Mouse (Mus musculus) heart, embryonic 13.5 days (tissue): ENCODE results near the gene Vgll4. TPM values are rescaled to one million over a fixed set of nuclear protein-coding genes. Genes with fewer than 3 reads are reported as not detected.

Experiments used
- ATAC-seq: fragments of 200-750 bp; cut with Nextera tagmentation; 2 replicates; pipeline ENCODE4 v1.8.0; 2017; ENCODE audit warnings: moderate TSS enrichment; ENCODE audit not compliant: insufficient number of reproducible peaks, low FRiP score, low TSS enrichment; ENCODE audit errors: extremely low read depth
- H3K27ac ChIP-seq: fragments of 300-500 bp; sonication (generic); replicated peaks from 2 replicates; pipeline ENCODE4 v1.5.1; 2015; ENCODE audit warnings: moderate library complexity, mild to moderate bottlenecking, inconsistent platforms
- H3K27me3 ChIP-seq: fragments of 300-500 bp; sonication (generic); replicated peaks from 2 replicates; pipeline ENCODE4 v1.6.1; 2015; ENCODE audit warnings: mild to moderate bottlenecking, inconsistent platforms
- H3K36me3 ChIP-seq: fragments of 300-500 bp; sonication (generic); 2 replicates; pipeline ENCODE4 v1.6.1; 2015; ENCODE audit warnings: mild to moderate bottlenecking, inconsistent platforms
- H3K4me1 ChIP-seq: fragments of 300-500 bp; sonication (generic); 2 replicates; pipeline ENCODE4 v1.6.1; 2015; ENCODE audit warnings: inconsistent platforms
- H3K4me2 ChIP-seq: fragments of 300-500 bp; sonication (generic); 2 replicates; pipeline ENCODE4 v1.6.1; 2015; ENCODE audit warnings: inconsistent platforms, mild to moderate bottlenecking, moderate library complexity
- H3K4me3 ChIP-seq: fragments of 300-500 bp; sonication (generic); 2 replicates; pipeline ENCODE4 v1.5.1; 2015; ENCODE audit warnings: moderate library complexity, mild to moderate bottlenecking, inconsistent platforms
- H3K9ac ChIP-seq: fragments of 300-500 bp; sonication (generic); 2 replicates; pipeline ENCODE4 v1.6.1; 2015; ENCODE audit warnings: inconsistent platforms, mild to moderate bottlenecking, moderate library complexity
- H3K9me3 ChIP-seq: fragments of 300-500 bp; sonication (generic); 2 replicates; pipeline ENCODE4 v1.6.1; 2016; ENCODE audit warnings: inconsistent platforms
- WGBS: fragments of 180-500 bp; shearing (Covaris S2); methylation state at CpG from one replicate; pipeline ENCODE4 v1.1.7; 2015; ENCODE audit warnings: mixed read lengths; 5-methylcytosine and 5-hydroxymethylcytosine counted together
- polyA plus RNA-seq: library from polyadenylated mRNA; unstranded; fragments of >200 nt; fragmentation: Nextera tagmentation; extraction: Ambion mirVana; gene quantifications from 2 replicates; pipeline ENCODE4 v1.2.1, GENCODE M21; 2015

The Vgll4 gene
- polyA plus RNA-seq, 1 experiment from 2014 or later = 62.5 TPM

DNA sequence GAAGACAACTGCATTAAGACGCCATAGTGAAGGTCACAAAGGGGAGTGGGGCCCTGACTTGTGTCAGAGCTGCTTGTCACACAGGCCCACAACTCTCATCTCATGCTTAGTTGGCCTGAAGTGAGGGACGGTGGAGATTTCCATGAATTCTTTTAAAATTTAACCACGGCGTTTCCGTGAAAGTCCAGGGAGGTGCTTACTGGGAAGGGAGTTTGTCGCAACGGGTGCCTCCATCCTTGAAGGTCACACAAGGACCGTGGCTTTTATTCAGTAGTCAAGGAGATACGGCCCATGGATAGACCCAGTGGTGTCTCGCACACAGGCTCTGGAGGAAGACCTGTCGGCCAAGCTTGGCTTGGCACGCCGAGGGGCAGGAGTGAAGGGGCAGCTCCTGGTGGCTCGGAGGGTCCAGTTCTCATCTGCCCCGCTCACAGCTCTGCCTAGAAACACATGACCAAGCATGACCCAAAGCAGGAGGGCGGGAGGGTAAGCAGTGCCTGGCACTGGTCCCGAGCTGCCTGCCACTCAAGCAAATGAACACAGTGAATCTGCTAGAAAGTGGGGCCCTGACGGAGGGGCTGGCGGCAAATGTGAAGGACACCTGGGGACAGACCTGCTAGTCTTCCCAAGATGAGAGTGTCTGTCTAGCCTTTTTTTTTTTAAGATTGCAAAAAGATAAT, 90.8 kb downstream of the Vgll4 start:
- H3K4me3 ChIP-seq = no peak overlapping the region
- peaks cover 14% of the 10 kb centered on the region; the same call in 1 of the 2 replicates for H3K36me3 ChIP-seq
- no peaks in the 10 kb centered on the region for H3K27me3 ChIP-seq
- peaks cover 100% of the 10 kb centered on the region for H3K4me1 ChIP-seq
- H3K9ac ChIP-seq = peak overlapping the region; percentile 56
- H3K27ac ChIP-seq = peak overlapping the region; percentile 65
- H3K9me3 ChIP-seq = no peaks in the 10 kb centered on the region
- 0 out of 2 replicates have a peak overlapping the region, but pooled peaks have one; percentile 11 for H3K4me2 ChIP-seq
- WGBS = 64% methylated on average over 19 of the region's 19 CpGs
- no peak for ATAC-seq

DNA sequence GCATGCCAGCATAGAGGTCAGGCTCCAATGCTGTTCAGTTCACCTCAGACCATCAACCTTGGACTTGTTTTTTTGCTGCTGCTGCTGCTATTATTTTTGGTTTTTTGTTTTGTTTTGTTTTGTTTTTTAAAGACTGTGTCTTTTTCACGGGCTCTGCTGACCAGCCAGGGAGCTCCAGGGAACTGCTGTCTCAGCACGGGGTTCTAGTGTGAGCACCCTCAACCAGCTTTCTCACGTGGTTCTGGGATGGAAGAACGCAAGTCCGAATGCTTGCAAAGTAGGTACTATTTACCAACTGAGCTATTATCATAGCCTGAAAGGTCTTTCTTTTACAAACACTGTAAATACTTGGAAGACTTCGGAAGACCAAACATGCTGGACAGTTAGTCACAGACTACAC, 93.2 kb downstream of the Vgll4 start:
- Histone ChIP-seq H3K4me2 (no peak overlapping the region), H3K4me3 (no peak overlapping the region), H3K4me1 (peaks cover 93% of the 10 kb centered on the region), H3K27ac (peak overlapping the region; percentile 99), H3K9ac (peak overlapping the region; percentile 88), H3K9me3 (no peaks in the 10 kb centered on the region), H3K27me3 (no peaks in the 10 kb centered on the region), H3K36me3 (peaks cover 15% of the 10 kb centered on the region)
- ATAC-seq = no peak
- 68% methylated on average over 6 of the region's 6 CpGs for WGBS

DNA sequence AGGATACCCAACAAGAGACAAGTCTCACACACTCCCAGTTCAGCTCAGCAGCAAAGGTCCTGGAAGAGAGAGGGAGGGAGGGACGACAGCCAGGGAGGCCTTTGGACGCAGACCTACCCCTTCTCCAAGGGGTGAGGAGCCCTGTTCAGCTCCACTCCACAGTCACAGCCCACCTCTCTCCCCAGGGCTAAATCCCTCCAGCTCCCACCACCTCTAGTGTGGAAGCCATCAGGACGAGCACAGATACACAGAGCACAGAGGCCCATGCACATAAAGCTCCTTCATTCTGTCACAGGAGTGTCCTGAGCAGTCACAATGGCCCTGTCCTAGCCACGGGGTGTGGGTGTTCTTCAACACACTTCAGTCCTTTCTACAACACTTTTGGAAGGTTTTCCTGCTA, 93.8 kb downstream of the Vgll4 start:
- no peaks in the 10 kb centered on the region for H3K27me3 ChIP-seq
- H3K4me3 ChIP-seq = no peak overlapping the region
- 26% methylated on average over 4 of the region's 4 CpGs for WGBS
- 0 out of 2 replicates have a peak overlapping the region, but pooled peaks have one; percentile 97 for H3K4me2 ChIP-seq
- peak overlapping the region; percentile 88 for H3K9ac ChIP-seq
- H3K27ac ChIP-seq = peak overlapping the region; percentile 99
- no peak for ATAC-seq
- H3K4me1 ChIP-seq = peaks cover 91% of the 10 kb centered on the region
- peaks cover 20% of the 10 kb centered on the region for H3K36me3 ChIP-seq
- H3K9me3 ChIP-seq = no peaks in the 10 kb centered on the region

DNA sequence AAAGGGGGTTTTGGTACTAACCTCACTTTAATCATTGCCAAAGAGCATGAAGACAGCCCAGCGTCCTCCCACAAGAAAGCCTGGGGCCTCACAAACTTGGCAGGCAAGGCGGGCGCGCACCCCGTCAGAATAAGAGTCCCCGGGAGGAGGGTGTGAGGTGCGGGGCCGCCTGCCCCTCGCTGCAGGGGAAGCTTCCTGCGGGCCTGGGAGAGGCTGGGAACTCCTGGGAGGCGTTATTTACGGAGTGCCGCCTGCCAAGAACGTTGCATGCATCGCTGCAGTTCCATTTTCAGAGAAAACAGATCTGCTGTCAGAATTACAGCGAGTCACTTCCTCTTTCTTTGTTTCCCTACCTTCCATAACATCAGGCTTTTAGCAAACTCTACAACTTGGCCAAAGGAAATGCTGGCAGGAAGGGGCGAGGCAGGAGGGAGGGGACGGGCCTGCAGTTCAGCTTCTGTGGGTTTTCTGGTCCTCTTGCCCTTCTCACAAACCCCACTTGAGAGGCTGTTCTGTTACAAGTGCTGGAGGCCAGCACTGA, 94.7 kb downstream of the Vgll4 start:
- 1% methylated on average over 18 of the region's 18 CpGs for WGBS
- H3K4me2 ChIP-seq = peak overlapping the region; percentile 97
- peak overlapping the region; percentile 88 for H3K9ac ChIP-seq
- H3K36me3 ChIP-seq = peaks cover 27% of the 10 kb centered on the region
- no peaks in the 10 kb centered on the region for H3K27me3 ChIP-seq
- H3K27ac ChIP-seq = peak overlapping the region; percentile 99
- peaks cover 91% of the 10 kb centered on the region for H3K4me1 ChIP-seq
- H3K9me3 ChIP-seq = no peaks in the 10 kb centered on the region
- peak overlapping the region; percentile 62 for H3K4me3 ChIP-seq
- peak; percentile 69; the same call in 1 of the 2 replicates for ATAC-seq

DNA sequence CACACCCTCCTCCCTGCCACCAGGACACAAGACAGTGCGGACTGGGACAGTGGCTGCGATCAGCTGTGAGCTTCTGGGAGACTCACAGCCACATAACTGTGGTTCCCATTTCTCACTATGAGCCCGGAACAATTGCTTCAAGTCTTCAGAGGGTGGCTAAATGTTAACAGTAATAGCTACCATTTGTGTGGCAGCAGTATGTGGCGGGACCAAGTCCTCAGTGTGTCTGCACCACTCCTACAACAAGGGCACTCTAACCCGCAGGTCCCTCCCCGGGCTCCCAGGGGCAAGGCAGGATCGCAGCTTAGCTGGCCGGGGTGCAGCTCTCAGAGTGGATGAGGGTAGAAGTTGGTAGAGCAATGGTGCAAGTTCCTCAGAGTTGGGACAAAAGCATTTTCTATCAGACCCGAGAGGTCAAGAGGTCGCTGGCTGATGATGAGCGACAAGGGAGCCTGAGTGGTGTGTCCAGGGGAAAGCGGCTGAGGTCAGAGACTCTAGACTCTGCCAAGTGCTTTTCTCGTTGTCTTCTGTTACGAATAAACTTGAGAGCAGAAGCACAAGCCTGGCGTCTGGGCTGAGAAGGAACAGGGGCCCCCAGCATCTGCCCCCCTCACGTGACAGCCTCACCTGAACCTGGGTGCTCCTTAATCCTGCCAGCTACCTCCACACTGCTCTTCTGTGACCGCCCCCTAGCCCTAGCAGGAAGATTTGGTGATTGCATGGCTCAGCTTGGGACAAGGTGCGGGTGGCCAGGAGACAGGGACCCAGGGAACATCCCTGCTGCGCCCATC, 95.5 kb downstream of the Vgll4 start:
- Histone ChIP-seq H3K4me3 (peak overlapping the region; percentile 62), H3K9me3 (no peaks in the 10 kb centered on the region), H3K27ac (peak overlapping the region; percentile 99), H3K4me1 (peaks cover 91% of the 10 kb centered on the region), H3K4me2 (peak overlapping the region; percentile 97), H3K36me3 (peaks cover 24% of the 10 kb centered on the region), H3K27me3 (no peaks in the 10 kb centered on the region), H3K9ac (peak overlapping the region; percentile 88)
- ATAC-seq = peak; percentile 28; the same call in 1 of the 2 replicates
- 14% methylated on average over 19 of the region's 19 CpGs for WGBS

DNA sequence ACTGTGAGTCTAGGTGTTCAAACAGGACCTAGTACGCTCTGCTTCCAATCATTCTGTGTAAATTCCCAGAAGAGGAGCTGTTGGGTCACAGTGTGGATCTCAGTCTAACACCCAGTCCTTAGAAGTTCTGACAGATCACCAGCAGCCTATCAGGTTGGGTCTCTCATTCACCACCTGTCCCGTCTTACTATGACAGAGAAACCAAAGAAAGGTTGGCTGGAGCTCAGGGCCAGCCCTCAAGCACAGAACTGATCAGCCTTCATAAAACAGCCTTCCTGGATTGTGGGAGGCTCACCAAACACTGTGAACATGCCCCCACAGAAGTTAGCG, 96.0 kb downstream of the Vgll4 start:
- peak overlapping the region; percentile 97 for H3K4me2 ChIP-seq
- H3K27me3 ChIP-seq = no peaks in the 10 kb centered on the region
- 69% methylated on average over 3 of the region's 3 CpGs for WGBS
- no peak for ATAC-seq
- H3K4me3 ChIP-seq = peak overlapping the region; percentile 62
- peaks cover 91% of the 10 kb centered on the region for H3K4me1 ChIP-seq
- peaks cover 18% of the 10 kb centered on the region for H3K36me3 ChIP-seq
- no peaks in the 10 kb centered on the region for H3K9me3 ChIP-seq
- peak overlapping the region; percentile 88 for H3K9ac ChIP-seq
- peak overlapping the region; percentile 99 for H3K27ac ChIP-seq

DNA sequence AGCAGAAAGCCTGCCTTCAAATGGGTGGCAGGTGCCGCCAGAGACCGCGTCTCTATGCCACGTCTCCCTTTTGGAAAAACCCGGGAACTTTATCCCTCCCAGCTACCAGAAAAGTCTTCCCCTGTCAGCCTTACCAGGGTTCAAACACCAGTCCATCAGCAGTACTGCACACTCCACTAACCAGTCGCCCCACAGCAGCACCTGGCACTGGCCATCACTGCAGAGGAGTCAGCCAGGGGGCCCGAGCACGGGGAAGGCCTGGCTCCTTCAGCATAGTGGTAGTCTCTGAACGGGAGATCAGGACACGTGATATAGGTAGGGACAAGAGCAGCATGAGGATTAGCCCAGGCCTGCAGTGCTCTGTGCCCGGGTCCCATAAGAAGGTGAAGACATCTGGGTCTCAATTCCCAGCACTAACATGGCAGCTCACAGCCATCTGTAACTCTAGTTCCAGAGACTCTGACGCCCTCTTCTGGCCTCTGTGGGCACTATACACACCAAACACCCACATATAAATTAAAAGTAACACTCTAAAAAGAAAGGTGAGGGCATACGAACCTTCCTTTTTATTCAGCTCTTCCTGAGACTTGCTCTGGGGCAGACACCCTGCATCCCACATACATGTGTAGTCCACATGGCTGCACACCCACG, 98.7 kb downstream of the Vgll4 start:
- Histone ChIP-seq H3K4me2 (no peak overlapping the region), H3K9ac (no peak overlapping the region), H3K36me3 (peaks cover 16% of the 10 kb centered on the region), H3K27ac (no peak overlapping the region), H3K4me3 (no peak overlapping the region), H3K4me1 (peaks cover 87% of the 10 kb centered on the region), H3K27me3 (no peaks in the 10 kb centered on the region), H3K9me3 (no peaks in the 10 kb centered on the region)
- no peak for ATAC-seq
- 84% methylated on average over 14 of the region's 14 CpGs for WGBS

DNA sequence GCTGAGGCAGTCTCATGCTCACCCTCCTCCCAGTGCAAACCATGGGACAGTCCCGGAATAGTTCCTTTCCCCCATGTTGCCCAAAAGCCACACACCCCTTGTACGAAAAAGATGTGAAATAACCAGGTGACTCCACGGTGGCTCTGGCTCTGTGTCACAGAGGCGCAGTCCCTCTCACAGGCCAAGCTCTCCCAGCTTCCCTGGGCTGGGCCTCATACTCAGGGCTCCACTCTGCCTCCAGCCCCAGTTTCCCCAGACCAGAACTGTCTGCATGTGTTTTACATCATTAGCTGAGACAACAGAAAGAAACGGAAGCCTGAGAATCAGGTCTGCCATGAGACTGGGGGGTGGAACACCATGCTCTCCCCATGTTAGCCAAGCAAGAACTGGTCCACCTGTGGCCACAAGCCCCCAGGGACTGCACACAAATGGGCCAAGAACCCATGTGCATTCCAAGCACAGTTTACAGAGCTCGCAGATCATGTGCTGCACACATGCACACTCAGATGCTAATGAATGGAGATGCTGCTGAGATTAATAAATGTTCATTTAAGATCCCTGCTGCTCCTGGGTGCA, 100.2 kb downstream of the Vgll4 start:
- H3K4me1 ChIP-seq = peaks cover 82% of the 10 kb centered on the region
- peak overlapping the region; percentile 26 for H3K9ac ChIP-seq
- WGBS = 72% methylated on average over 6 of the region's 6 CpGs
- H3K4me3 ChIP-seq = no peak overlapping the region
- H3K4me2 ChIP-seq = no peak overlapping the region
- H3K27ac ChIP-seq = peak overlapping the region; percentile 50
- no peak for ATAC-seq
- no peaks in the 10 kb centered on the region for H3K9me3 ChIP-seq
- H3K27me3 ChIP-seq = no peaks in the 10 kb centered on the region
- H3K36me3 ChIP-seq = peaks cover 16% of the 10 kb centered on the region

DNA sequence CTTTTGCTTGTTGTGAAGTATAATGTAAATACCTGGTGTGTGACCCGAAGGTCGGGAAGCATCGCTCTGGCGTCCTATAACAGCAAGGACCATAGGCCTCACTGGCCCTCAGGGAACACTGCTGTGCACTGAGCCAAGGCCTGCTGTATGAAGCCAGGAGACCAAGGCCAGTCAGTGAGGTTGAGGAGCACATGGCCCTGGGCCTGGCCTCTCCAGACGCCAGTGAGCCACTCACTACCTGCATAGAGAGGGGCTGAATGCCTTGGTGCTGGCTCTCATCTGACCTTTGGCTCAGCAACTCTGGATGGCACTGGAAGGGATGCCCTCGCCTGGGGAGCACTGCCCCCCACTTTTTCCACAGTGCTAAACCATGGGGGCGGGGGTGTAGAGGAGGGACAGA, 101.1 kb downstream of the Vgll4 start:
- H3K9ac ChIP-seq = no peak overlapping the region
- H3K4me1 ChIP-seq = peaks cover 75% of the 10 kb centered on the region
- H3K4me2 ChIP-seq = no peak overlapping the region
- H3K27ac ChIP-seq = peak overlapping the region; percentile 20; the same call in 1 of the 2 replicates
- no peaks in the 10 kb centered on the region for H3K27me3 ChIP-seq
- ATAC-seq = 0 out of 2 replicates have a peak, but pooled peaks have one; percentile 3
- WGBS = 82% methylated on average over 7 of the region's 7 CpGs
- H3K4me3 ChIP-seq = no peak overlapping the region
- H3K9me3 ChIP-seq = no peaks in the 10 kb centered on the region
- H3K36me3 ChIP-seq = peaks cover 25% of the 10 kb centered on the region

DNA sequence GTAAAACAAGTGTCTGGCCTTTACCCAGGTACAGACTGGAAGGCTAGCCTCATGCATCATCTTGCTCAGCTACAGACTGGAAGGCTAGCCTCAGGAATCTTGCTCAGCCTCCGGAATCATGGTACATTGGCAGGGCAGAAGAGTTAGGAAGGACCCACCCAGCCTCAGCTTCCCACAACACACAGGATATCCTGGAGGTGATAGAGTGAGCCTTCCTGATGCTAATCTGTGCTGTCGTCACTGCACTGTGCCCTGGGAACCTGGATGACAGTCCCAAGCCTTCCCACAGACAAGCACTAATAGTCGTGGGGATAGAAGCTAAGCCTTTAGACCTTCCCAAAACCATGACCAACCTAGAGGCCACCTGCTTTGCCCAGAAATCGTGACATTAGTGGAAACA, 103.2 kb downstream of the Vgll4 start:
- ATAC-seq = no peak
- Histone ChIP-seq H3K27ac (peak overlapping the region; percentile 70), H3K9me3 (no peaks in the 10 kb centered on the region), H3K4me2 (no peak overlapping the region), H3K27me3 (no peaks in the 10 kb centered on the region), H3K4me3 (no peak overlapping the region), H3K4me1 (peaks cover 80% of the 10 kb centered on the region), H3K9ac (no peak overlapping the region), H3K36me3 (peaks cover 41% of the 10 kb centered on the region)
- 61% methylated on average over 4 of the region's 4 CpGs for WGBS

DNA sequence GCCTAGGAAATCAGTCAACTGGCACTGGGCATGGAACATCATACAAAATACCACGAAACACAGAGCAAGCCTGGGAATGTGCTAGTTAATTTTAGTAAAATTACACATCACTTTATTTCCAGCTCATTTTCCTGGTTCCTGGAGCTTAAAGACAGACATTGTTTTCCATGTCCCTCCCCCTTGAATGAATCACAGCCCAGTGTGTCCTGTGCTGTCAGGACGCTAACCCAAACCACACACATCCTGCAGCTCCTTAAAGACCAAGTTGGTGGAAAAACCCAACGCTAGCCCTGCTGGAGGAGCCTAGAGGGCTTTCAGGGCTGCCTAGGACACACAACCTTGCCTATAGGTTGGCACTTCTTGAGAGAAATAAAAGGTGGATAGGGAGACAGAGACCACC, 103.7 kb downstream of the Vgll4 start:
- Histone ChIP-seq H3K9ac (no peak overlapping the region), H3K27ac (peak overlapping the region; percentile 70), H3K27me3 (no peaks in the 10 kb centered on the region), H3K4me3 (no peak overlapping the region), H3K9me3 (no peaks in the 10 kb centered on the region), H3K36me3 (peaks cover 41% of the 10 kb centered on the region), H3K4me1 (peaks cover 82% of the 10 kb centered on the region), H3K4me2 (no peak overlapping the region)
- no peak for ATAC-seq
- WGBS = 53% methylated on average over 3 of the region's 3 CpGs
